Mouse (Mus musculus) liver, embryonic 11.5 days (tissue): Measurements from ENCODE around the gene Otulinl. TPM values are rescaled to one million over a fixed set of nuclear protein-coding genes. Genes with fewer than 3 reads are reported as not detected.

ENCODE experiments used
- ATAC-seq: fragments of 200-750 bp; cut with Nextera tagmentation; replicated peaks from 2 replicates; pipeline ENCODE4 v1.8.0; 2017; ENCODE audit warnings: moderate number of reproducible peaks, mild to moderate bottlenecking, moderate TSS enrichment, moderate library complexity; ENCODE audit not compliant: low FRiP score
- DNase-seq: peaks from one replicate; pipeline ENCODE4 v3.0.0-alpha.2; 2017; ENCODE audit warnings: low spot score
- H3K27ac ChIP-seq: fragments of 300-500 bp; sonication (generic); 2 replicates; pipeline ENCODE4 v1.5.1; 2014; ENCODE audit warnings: mild to moderate bottlenecking, low read depth, low read length, control low read depth
- H3K27me3 ChIP-seq: fragments of 300-500 bp; sonication (generic); replicated peaks from 2 replicates; pipeline ENCODE4 v1.6.1; 2014; ENCODE audit warnings: low read length, mixed read lengths; ENCODE audit not compliant: control insufficient read depth, insufficient read depth
- H3K36me3 ChIP-seq: fragments of 300-500 bp; sonication (generic); 2 replicates; pipeline ENCODE4 v1.6.1; 2014; ENCODE audit warnings: mild to moderate bottlenecking, low read length, moderate library complexity, mixed read lengths; ENCODE audit not compliant: control insufficient read depth, insufficient read depth
- H3K4me1 ChIP-seq: fragments of 300-500 bp; sonication (generic); replicated peaks from 2 replicates; pipeline ENCODE4 v1.6.1; 2014; ENCODE audit warnings: low read length, mixed read lengths; ENCODE audit not compliant: control insufficient read depth, insufficient read depth
- H3K4me2 ChIP-seq: fragments of 300-500 bp; sonication (generic); 2 replicates; pipeline ENCODE4 v1.6.1; 2014; ENCODE audit warnings: mild to moderate bottlenecking, control low read depth, moderate library complexity
- H3K4me3 ChIP-seq: fragments of 300-500 bp; sonication (generic); 2 replicates; pipeline ENCODE4 v1.5.1; 2014; ENCODE audit warnings: low read depth, low read length, control low read depth
- H3K9ac ChIP-seq: fragments of 300-500 bp; sonication (generic); 2 replicates; pipeline ENCODE4 v1.6.1; 2014; ENCODE audit warnings: low read depth, low read length, control low read depth
- H3K9me3 ChIP-seq: fragments of 300-500 bp; sonication (generic); 2 replicates; pipeline ENCODE4 v1.6.1; 2016; ENCODE audit warnings: low read length, inconsistent platforms, mixed read lengths; ENCODE audit not compliant: control insufficient read depth
- WGBS: fragments of 180-500 bp; shearing (Covaris S2); extraction: QIAGEN DNeasy Blood & Tissue Kit; methylation state at CpG from one replicate; pipeline ENCODE4 v1.1.7; 2014; 5-methylcytosine and 5-hydroxymethylcytosine counted together
- polyA plus RNA-seq: library from polyadenylated mRNA; unstranded; fragments of >200 nt; fragmentation: Nextera tagmentation; extraction: Ambion mirVana; gene quantifications from 2 replicates; pipeline ENCODE4 v1.2.1, GENCODE M21; 2014

The Otulinl gene
- polyA plus RNA-seq, 1 experiment from 2014 or later: 14.7 TPM

- no peak overlapping the region for H3K9ac ChIP-seq
- ATAC-seq: no peak
Measured at GRCm38 (mm10) chr15:27658356-27658755, 23.0 kb downstream of the Otulinl start.

GRCm38 (mm10) chr15:27657866-27658265 is 23.5 kb downstream of the Otulinl start:
- DNase-seq: no peak
- WGBS: 94% methylated on average over 10 of the region's 10 CpGs

More at GRCm38 (mm10) chr15:27658356-27658755, 23.0 kb downstream of the Otulinl start:
- no peak for DNase-seq
- no peaks in the 10 kb centered on the region; the same call in 1 of the 2 replicates for H3K9me3 ChIP-seq
- no peaks in the 10 kb centered on the region for H3K36me3 ChIP-seq
- no peaks in the 10 kb centered on the region for H3K4me1 ChIP-seq
- no peak overlapping the region for H3K4me3 ChIP-seq
- H3K4me2 ChIP-seq: no peak overlapping the region
- no peaks in the 10 kb centered on the region for H3K27me3 ChIP-seq
- no peak overlapping the region for H3K27ac ChIP-seq
- WGBS: 87% methylated on average over 4 of the region's 4 CpGs

GRCm38 (mm10) chr15:27656626-27657025 is 24.8 kb downstream of the Otulinl start:
- Histone ChIP-seq H3K27ac (no peak overlapping the region), H3K4me2 (no peak overlapping the region), H3K9ac (no peak overlapping the region), H3K9me3 (no peaks in the 10 kb centered on the region; the same call in 1 of the 2 replicates), H3K36me3 (no peaks in the 10 kb centered on the region), H3K27me3 (no peaks in the 10 kb centered on the region), H3K4me1 (no peaks in the 10 kb centered on the region), H3K4me3 (no peak overlapping the region)
- DNase-seq (no peak), ATAC-seq (no peak)
- 82% methylated on average over 9 of the region's 9 CpGs for WGBS

More at GRCm38 (mm10) chr15:27657866-27658265, 23.5 kb downstream of the Otulinl start:
- Histone ChIP-seq H3K4me3 (no peak overlapping the region), H3K9ac (no peak overlapping the region), H3K4me1 (no peaks in the 10 kb centered on the region), H3K27me3 (no peaks in the 10 kb centered on the region), H3K9me3 (no peaks in the 10 kb centered on the region; the same call in 1 of the 2 replicates), H3K4me2 (no peak overlapping the region), H3K27ac (no peak overlapping the region), H3K36me3 (no peaks in the 10 kb centered on the region)
- no peak for ATAC-seq

- Histone ChIP-seq H3K9me3 (no peaks in the 10 kb centered on the region; the same call in 1 of the 2 replicates), H3K27ac (no peak overlapping the region), H3K36me3 (no peaks in the 10 kb centered on the region), H3K27me3 (no peaks in the 10 kb centered on the region), H3K4me1 (no peaks in the 10 kb centered on the region), H3K4me3 (no peak overlapping the region), H3K9ac (no peak overlapping the region), H3K4me2 (no peak overlapping the region)
- ATAC-seq: no peak
- peak; percentile 51 for DNase-seq
- 20% methylated on average over 5 of the region's 5 CpGs for WGBS
Measured at GRCm38 (mm10) chr15:27655015-27655414, 26.4 kb downstream of the Otulinl start.

- no peak overlapping the region for H3K27ac ChIP-seq
- no peak overlapping the region for H3K4me2 ChIP-seq
- no peak overlapping the region for H3K4me3 ChIP-seq
- DNase-seq (no peak), ATAC-seq (no peak)
- 44% methylated on average over 3 of the region's 3 CpGs for WGBS
- H3K27me3 ChIP-seq: no peaks in the 10 kb centered on the region
- no peaks in the 10 kb centered on the region for H3K4me1 ChIP-seq
- no peak overlapping the region for H3K9ac ChIP-seq
- no peaks in the 10 kb centered on the region for H3K36me3 ChIP-seq
- no peaks in the 10 kb centered on the region; the same call in 1 of the 2 replicates for H3K9me3 ChIP-seq
Measured at GRCm38 (mm10) chr15:27647686-27648085, 33.7 kb downstream of the Otulinl start.

GRCm38 (mm10) chr15:27646665-27647064 is 34.7 kb downstream of the Otulinl start:
- Histone ChIP-seq H3K27me3 (no peaks in the 10 kb centered on the region), H3K36me3 (no peaks in the 10 kb centered on the region), H3K4me2 (no peak overlapping the region), H3K4me1 (no peaks in the 10 kb centered on the region), H3K27ac (no peak overlapping the region), H3K9ac (no peak overlapping the region), H3K9me3 (no peaks in the 10 kb centered on the region; the same call in 1 of the 2 replicates), H3K4me3 (no peak overlapping the region)
- ATAC-seq (no peak), DNase-seq (no peak)
- 93% methylated on average over 8 of the region's 8 CpGs for WGBS

- no peaks in the 10 kb centered on the region; the same call in 1 of the 2 replicates for H3K4me1 ChIP-seq
- no peaks in the 10 kb centered on the region for H3K27me3 ChIP-seq
- DNase-seq (peak; percentile 4), ATAC-seq (no peak)
- no peak overlapping the region for H3K4me3 ChIP-seq
- no peak overlapping the region for H3K4me2 ChIP-seq
- 77% methylated on average over 3 of the region's 3 CpGs for WGBS
- H3K27ac ChIP-seq: no peak overlapping the region
- H3K9ac ChIP-seq: no peak overlapping the region
- no peaks in the 10 kb centered on the region; the same call in 1 of the 2 replicates for H3K9me3 ChIP-seq
- H3K36me3 ChIP-seq: no peaks in the 10 kb centered on the region
Measured at GRCm38 (mm10) chr15:27645250-27645649, 36.1 kb downstream of the Otulinl start.

GRCm38 (mm10) chr15:27642895-27643294 is 38.5 kb downstream of the Otulinl start:
- Histone ChIP-seq H3K27ac (no peak overlapping the region), H3K9me3 (no peaks in the 10 kb centered on the region; the same call in 1 of the 2 replicates), H3K27me3 (no peaks in the 10 kb centered on the region), H3K9ac (no peak overlapping the region), H3K36me3 (no peaks in the 10 kb centered on the region), H3K4me3 (no peak overlapping the region), H3K4me2 (no peak overlapping the region), H3K4me1 (no peaks in the 10 kb centered on the region; the same call in 1 of the 2 replicates)
- WGBS: 74% methylated on average over 3 of the region's 3 CpGs
- DNase-seq: peak; percentile 29
- no peak for ATAC-seq

- no peak for ATAC-seq
- Histone ChIP-seq H3K9me3 (no peaks in the 10 kb centered on the region; the same call in 1 of the 2 replicates), H3K9ac (no peak overlapping the region), H3K27ac (no peak overlapping the region), H3K4me3 (no peak overlapping the region), H3K4me1 (no peaks in the 10 kb centered on the region; the same call in 1 of the 2 replicates), H3K27me3 (no peaks in the 10 kb centered on the region), H3K4me2 (no peak overlapping the region), H3K36me3 (no peaks in the 10 kb centered on the region)
- WGBS: 49% methylated on average over 12 of the region's 12 CpGs
- no peak for DNase-seq
Measured at GRCm38 (mm10) chr15:27641171-27641570, 40.2 kb downstream of the Otulinl start.
